Mouse (Mus musculus) layer of hippocampus, adult 9-11 months (tissue): ENCODE measurements at regions not wholly inside any gene's neighbourhood (a gene's known extent, or its start where the extent isn't known, plus 50 kb on each side); places are given as distances from the start of the nearest gene placed in this dataset.

Experiments used
- DNase-seq: peaks from one replicate; pipeline ENCODE4 v3.0.0; 2022

GRCm38 (mm10) chr1:154993927-154994856 lies 105.2 kb downstream of the Ier5 start:
- DNase-seq = no peak

GRCm38 (mm10) chr1:154983325-154983724 lies 99.0 kb upstream of the Cacna1e start:
- no peak for DNase-seq

GRCm38 (mm10) chr1:154982836-154983235 lies 98.5 kb upstream of the Cacna1e start:
- DNase-seq = no peak

DNA sequence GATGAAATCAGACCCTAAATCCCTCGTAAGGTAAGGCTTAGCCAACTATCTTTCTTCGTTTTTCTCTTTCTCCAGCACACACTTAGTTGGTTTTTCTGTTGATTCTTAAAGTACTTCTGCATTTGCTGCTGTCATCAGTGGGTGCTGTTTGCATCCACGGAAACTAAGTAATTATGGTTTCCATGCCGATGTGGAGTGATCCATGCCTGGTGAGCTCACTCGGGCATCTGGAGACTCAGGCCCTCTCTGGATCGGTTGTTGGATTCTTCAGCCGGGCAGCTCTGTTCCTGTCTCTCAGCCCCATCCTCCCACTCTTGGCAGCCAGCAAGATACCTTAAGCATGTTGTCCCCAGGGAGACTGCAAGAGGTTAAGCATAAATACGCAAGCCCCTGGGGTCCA lies 97.4 kb upstream of the Cacna1e start:
- no peak for DNase-seq

GRCm38 (mm10) chr1:154975732-154976131 lies 91.4 kb upstream of the Cacna1e start:
- DNase-seq = no peak

DNA sequence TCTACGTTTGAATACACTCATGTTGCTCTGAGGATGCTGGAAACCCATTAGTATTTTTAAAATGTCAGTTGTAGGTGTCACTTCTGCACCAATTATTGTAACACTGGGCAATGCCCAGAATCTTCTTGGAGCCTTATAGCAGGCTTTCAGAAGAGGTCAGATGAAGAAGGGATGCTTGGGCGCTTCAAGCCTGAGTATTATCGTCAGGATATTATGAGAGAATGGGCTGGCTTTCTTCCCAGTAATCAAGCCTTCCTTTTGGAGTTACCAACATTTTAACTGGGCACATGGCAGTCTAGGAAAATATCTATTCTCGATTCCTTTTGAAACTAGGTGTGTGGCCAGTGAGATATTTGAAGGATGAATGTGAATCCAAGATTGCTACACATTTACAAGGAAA lies 77.0 kb upstream of the Cacna1e start:
- DNase-seq = no peak

DNA sequence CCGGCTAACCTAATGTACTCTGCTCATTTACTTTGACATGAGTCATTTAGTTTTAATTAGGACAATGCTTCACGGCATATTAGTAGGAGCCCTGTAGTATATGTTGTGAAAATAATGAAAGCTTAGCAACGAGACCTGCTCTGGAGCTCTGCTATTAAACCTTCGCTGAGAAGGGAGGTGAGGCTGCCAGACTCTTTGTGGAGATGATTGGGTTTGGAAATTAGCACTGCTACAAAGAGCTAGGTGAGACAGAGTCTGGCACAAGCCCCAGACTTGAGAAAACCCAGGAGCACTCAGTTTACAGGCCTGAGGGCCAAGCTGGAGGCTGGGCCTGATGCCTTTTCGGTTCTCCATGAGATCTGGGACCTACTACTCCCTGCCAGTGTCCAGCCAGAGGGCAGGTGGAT lies 72.3 kb upstream of the Cacna1e start:
- no peak for DNase-seq

GRCm38 (mm10) chr1:154952679-154953078 lies 68.4 kb upstream of the Cacna1e start:
- no peak for DNase-seq
